Mouse (Mus musculus) embryonic fibroblast, embryonic 13.5 days (primary cell): ENCODE results near the gene 6430531B16Rik. TPM values are rescaled to one million over a fixed set of nuclear protein-coding genes. Genes with fewer than 3 reads are reported as not detected.

Experiments used
- H3K27ac ChIP-seq: 2 replicates; pipeline ENCODE4 v1.5.1; 2012; ENCODE audit warnings: low read length, control low read depth, inconsistent platforms; ENCODE audit not compliant: insufficient read depth
- H3K4me1 ChIP-seq: 2 replicates; pipeline ENCODE4 v1.6.1; 2011; ENCODE audit warnings: low read length; ENCODE audit not compliant: control insufficient read depth, insufficient read depth
- H3K4me3 ChIP-seq: 2 replicates; pipeline ENCODE4 v1.5.1; 2011; ENCODE audit warnings: mild to moderate bottlenecking, control low read depth, low read length; ENCODE audit not compliant: insufficient read depth
- CTCF ChIP-seq: IDR thresholded peaks from 2 replicates; pipeline ENCODE4 v1.5.1; 2011; ENCODE audit warnings: mild to moderate bottlenecking, control low read depth, low read length, moderate library complexity, borderline replicate concordance; ENCODE audit not compliant: insufficient read depth
- POLR2A ChIP-seq: IDR thresholded peaks from 2 replicates; pipeline ENCODE4 v1.6.1; 2011; ENCODE audit warnings: low read depth, mild to moderate bottlenecking, control low read depth, low read length, moderate library complexity
- polyA plus RNA-seq: library from polyadenylated mRNA; stranded (reverse); fragments of >200 nt; gene quantifications from 2 replicates; pipeline ENCODE4 v1.2.4, GENCODE M21; 2011; ENCODE audit warnings: low read depth; ENCODE audit not compliant: missing spikeins, insufficient read length

6430531B16Rik gene
- polyA plus RNA-seq, 1 experiment, result not detected

- Histone ChIP-seq H3K27ac (no peak within 1 kb of the TSS), H3K4me1 (peaks cover 7% of the 10 kb centered on the region), H3K4me3 (no peak within 1 kb of the TSS)
- no peak for TF ChIP-seq POLR2A
- TF ChIP-seq CTCF, result no peak
Observed at GRCm38 (mm10) chr7:139992406-139992805, 13.9 kb upstream of the 6430531B16Rik start, which contains the start of gene Adam8. Adam8 (minus strand) TSS chr7:139992562.

GRCm38 (mm10) chr7:139990864-139991394 is 12.4 kb upstream of the 6430531B16Rik start:
- TF ChIP-seq POLR2A (no peak), CTCF (no peak)
- H3K4me1 ChIP-seq, result peaks cover 7% of the 10 kb centered on the region
- H3K27ac ChIP-seq, result no peak overlapping the region
- no peak overlapping the region for H3K4me3 ChIP-seq

GRCm38 (mm10) chr7:139988272-139988671 is 9.7 kb upstream of the 6430531B16Rik start:
- no peak overlapping the region for H3K4me3 ChIP-seq
- H3K27ac ChIP-seq, result no peak overlapping the region
- TF ChIP-seq POLR2A (no peak), CTCF (no peak)
- H3K4me1 ChIP-seq, result peaks cover 5% of the 10 kb centered on the region

GRCm38 (mm10) chr7:139984505-139984904 is 6.0 kb upstream of the 6430531B16Rik start:
- TF ChIP-seq CTCF (no peak), POLR2A (no peak)
- Histone ChIP-seq H3K4me1 (no peaks in the 10 kb centered on the region), H3K4me3 (no peak overlapping the region), H3K27ac (no peak overlapping the region)

GRCm38 (mm10) chr7:139982058-139982457 is 3.5 kb upstream of the 6430531B16Rik start:
- H3K27ac ChIP-seq, result no peak overlapping the region

GRCm38 (mm10) chr7:139980778-139981177 is 2.2 kb upstream of the 6430531B16Rik start:
- no peak overlapping the region for H3K27ac ChIP-seq

More at GRCm38 (mm10) chr7:139982058-139982457, 3.5 kb upstream of the 6430531B16Rik start:
- no peak for TF ChIP-seq CTCF
- TF ChIP-seq POLR2A, result no peak
- Histone ChIP-seq H3K4me1 (no peaks in the 10 kb centered on the region; the same call in 1 of the 2 replicates), H3K4me3 (no peak overlapping the region)

GRCm38 (mm10) chr7:139979011-139979719 is 610 bp upstream of the 6430531B16Rik start:
- Histone ChIP-seq H3K27ac (no peak overlapping the region), H3K4me3 (no peak overlapping the region), H3K4me1 (no peaks in the 10 kb centered on the region; the same call in 1 of the 2 replicates)
- TF ChIP-seq POLR2A, result no peak
- TF ChIP-seq CTCF, result no peak

More at GRCm38 (mm10) chr7:139980778-139981177, 2.2 kb upstream of the 6430531B16Rik start:
- no peak for TF ChIP-seq CTCF
- TF ChIP-seq POLR2A, result no peak
- H3K4me3 ChIP-seq, result no peak overlapping the region
- no peaks in the 10 kb centered on the region; the same call in 1 of the 2 replicates for H3K4me1 ChIP-seq

GRCm38 (mm10) chr7:139975471-139975870 is 3.1 kb downstream of the 6430531B16Rik start:
- H3K27ac ChIP-seq, result no peak overlapping the region
- no peak overlapping the region for H3K4me3 ChIP-seq
- TF ChIP-seq CTCF (no peak), POLR2A (no peak)
- peaks cover 11% of the 10 kb centered on the region for H3K4me1 ChIP-seq

- H3K4me3 ChIP-seq, result no peak overlapping the region
- no peak overlapping the region for H3K27ac ChIP-seq
- H3K4me1 ChIP-seq, result peaks cover 11% of the 10 kb centered on the region
- TF ChIP-seq POLR2A (no peak), CTCF (no peak)
Observed at GRCm38 (mm10) chr7:139974307-139974706, 4.2 kb downstream of the 6430531B16Rik start.

GRCm38 (mm10) chr7:139972923-139973331 is 5.6 kb downstream of the 6430531B16Rik start:
- Histone ChIP-seq H3K4me3 (no peak overlapping the region), H3K27ac (peak overlapping the region; percentile 27), H3K4me1 (peaks cover 11% of the 10 kb centered on the region)
- TF ChIP-seq CTCF (no peak), POLR2A (no peak)

- Histone ChIP-seq H3K27ac (peak overlapping the region; percentile 94), H3K4me1 (peaks cover 11% of the 10 kb centered on the region), H3K4me3 (no peak overlapping the region)
- no peak for TF ChIP-seq CTCF
- peak; percentile 50; the same call in 1 of the 2 replicates for TF ChIP-seq POLR2A
Observed at GRCm38 (mm10) chr7:139971436-139971835, 7.1 kb downstream of the 6430531B16Rik start.
